Mouse (Mus musculus) brain, embryonic 14.5 days (tissue): ENCODE data around the gene Pde10a. TPM values are rescaled to one million over a fixed set of nuclear protein-coding genes. Genes with fewer than 3 reads are reported as not detected.
"Not testable (repeated sequence)": the region's sequence is repeated elsewhere in the genome, so short reads cannot be mapped to it uniquely, and the experiment has no call there.

Source experiments
- DNase-seq: peaks from one replicate; pipeline ENCODE4 v3.0.0-alpha.2; 2011; ENCODE audit warnings: low read depth
- CTCF ChIP-seq: fragments of 200-500 bp; IDR thresholded peaks from 2 replicates; pipeline ENCODE4 v1.5.1; 2012; ENCODE audit warnings: inconsistent platforms, mild to moderate bottlenecking, moderate library complexity, borderline replicate concordance; ENCODE audit not compliant: insufficient read depth, insufficient read length; ENCODE audit errors: extremely low read depth
- POLR2A ChIP-seq: fragments of 200-500 bp; IDR thresholded peaks from 2 replicates; pipeline ENCODE4 v1.6.1; 2012; ENCODE audit warnings: mild to moderate bottlenecking, inconsistent platforms, borderline replicate concordance; ENCODE audit not compliant: poor library complexity, insufficient read depth, insufficient read length, severe bottlenecking; ENCODE audit errors: extremely low read depth
- polyA plus RNA-seq: library from polyadenylated mRNA; depleted of rRNA; stranded (reverse); fragments of >200 nt; gene quantifications from 2 replicates; pipeline ENCODE4 v1.2.3, GENCODE M21; 2012

Pde10a gene
- polyA plus RNA-seq, 1 experiment: 33.0 TPM

GRCm38 (mm10) chr17:8688096-8688495 is 162.9 kb downstream of the Pde10a start:
- TF ChIP-seq CTCF: no peak
- TF ChIP-seq POLR2A: no peak

GRCm38 (mm10) chr17:8698265-8698664 is 173.1 kb downstream of the Pde10a start:
- DNase-seq: no peak
- TF ChIP-seq CTCF: no peak
- no peak for TF ChIP-seq POLR2A

More at GRCm38 (mm10) chr17:8688096-8688495, 162.9 kb downstream of the Pde10a start:
- DNase-seq: no peak

GRCm38 (mm10) chr17:8698793-8699192 is 173.6 kb downstream of the Pde10a start:
- no peak for DNase-seq
- no peak for TF ChIP-seq CTCF
- TF ChIP-seq POLR2A: no peak

GRCm38 (mm10) chr17:8701096-8701495 is 175.9 kb downstream of the Pde10a start:
- TF ChIP-seq CTCF (no peak), POLR2A (no peak)
- DNase-seq: no peak

- peak; percentile 84 for DNase-seq
Observed at GRCm38 (mm10) chr17:8702503-8702902, 177.3 kb downstream of the Pde10a start.

GRCm38 (mm10) chr17:8708006-8708405 is 182.8 kb downstream of the Pde10a start:
- DNase-seq: no peak
- TF ChIP-seq CTCF: no peak
- no peak for TF ChIP-seq POLR2A

More at GRCm38 (mm10) chr17:8702503-8702902, 177.3 kb downstream of the Pde10a start:
- TF ChIP-seq POLR2A: no peak

- not testable (repeated sequence) for DNase-seq
Observed at GRCm38 (mm10) chr17:8712734-8713133, 187.6 kb downstream of the Pde10a start.

GRCm38 (mm10) chr17:8720961-8721360 is 195.8 kb downstream of the Pde10a start:
- peak; percentile 59 for DNase-seq
- TF ChIP-seq CTCF: no peak

- TF ChIP-seq CTCF (no peak), POLR2A (no peak)
Observed at GRCm38 (mm10) chr17:8724464-8724974, 199.3 kb downstream of the Pde10a start.

GRCm38 (mm10) chr17:8728646-8729045 is 203.5 kb downstream of the Pde10a start:
- no peak for TF ChIP-seq CTCF
- peak; percentile 11 for DNase-seq

More at GRCm38 (mm10) chr17:8724464-8724974, 199.3 kb downstream of the Pde10a start:
- no peak for DNase-seq

- no peak for TF ChIP-seq CTCF
- no peak for TF ChIP-seq POLR2A
- no peak for DNase-seq
Observed at GRCm38 (mm10) chr17:8729808-8730207, 204.6 kb downstream of the Pde10a start.

GRCm38 (mm10) chr17:8731073-8731472 is 205.9 kb downstream of the Pde10a start:
- no peak for DNase-seq
- no peak for TF ChIP-seq CTCF
- TF ChIP-seq POLR2A: no peak

GRCm38 (mm10) chr17:8736259-8736658 is 211.1 kb downstream of the Pde10a start:
- TF ChIP-seq POLR2A (no peak), CTCF (no peak)
- peak; percentile 74 for DNase-seq

- peak; percentile 28 for DNase-seq
- TF ChIP-seq POLR2A: no peak
- TF ChIP-seq CTCF: no peak
Observed at GRCm38 (mm10) chr17:8742772-8743171, 217.6 kb downstream of the Pde10a start.

GRCm38 (mm10) chr17:8745334-8745733 is 220.2 kb downstream of the Pde10a start:
- no peak for DNase-seq
- TF ChIP-seq CTCF: peak; percentile 23; the same call in 1 of the 2 replicates
- no peak for TF ChIP-seq POLR2A

- no peak for DNase-seq
- TF ChIP-seq CTCF (no peak), POLR2A (no peak)
Observed at GRCm38 (mm10) chr17:8749426-8749825, 224.3 kb downstream of the Pde10a start.

- DNase-seq: no peak
- TF ChIP-seq POLR2A (no peak), CTCF (no peak)
Observed at GRCm38 (mm10) chr17:8757576-8757975, 232.4 kb downstream of the Pde10a start.
